Mouse (Mus musculus) E14TG2a.4 (cell line): ENCODE measurements around the gene Tmem41a.

Experiments used
- CTCF ChIP-seq: conservative IDR thresholded peaks from 2 replicates; pipeline ENCODE4 v1.5.1; 2014; ENCODE audit warnings: low read length
- NANOG ChIP-seq: IDR thresholded peaks from 2 replicates; pipeline ENCODE4 v1.6.1; 2014; ENCODE audit warnings: borderline replicate concordance, low read length, mixed read lengths
- POU5F1 ChIP-seq: IDR thresholded peaks from 2 replicates; pipeline ENCODE4 v1.6.1; 2014; ENCODE audit warnings: low read length, borderline replicate concordance

DNA sequence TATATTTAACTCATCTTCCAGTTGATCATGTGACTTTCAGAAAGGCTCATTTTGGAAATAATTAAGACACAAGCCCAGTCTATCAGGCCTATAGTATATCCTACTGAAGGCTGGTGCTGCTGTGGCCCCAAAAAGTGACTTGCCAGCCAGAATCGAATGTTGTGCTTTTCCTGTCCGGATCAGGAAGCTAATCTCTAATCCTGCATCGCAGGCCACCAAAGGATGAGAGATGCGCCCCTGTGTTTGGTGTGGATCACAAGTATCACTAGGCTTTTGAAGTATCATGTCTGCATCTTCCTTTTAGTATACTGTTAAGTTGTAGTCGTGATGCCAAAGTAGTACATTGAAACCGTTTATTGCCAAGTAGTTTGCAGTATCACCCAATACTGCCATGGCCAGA is 53.5 kb downstream of the Tmem41a start:
- no peak for TF ChIP-seq CTCF
- TF ChIP-seq POU5F1, result no peak
- no peak for TF ChIP-seq NANOG
